Mouse (Mus musculus) MEL (cell line): ENCODE results near the gene Hic1. TPM values are rescaled to one million over a fixed set of nuclear protein-coding genes. Genes with fewer than 3 reads are reported as not detected.

Experiments
- DNase-seq: peaks from one replicate; pipeline ENCODE4 v3.0.0; 2011; ENCODE audit warnings: low read depth, low spot score
- H3K27ac ChIP-seq: 2 replicates; pipeline ENCODE4 v1.5.1; 2012; ENCODE audit warnings: low read depth, mild to moderate bottlenecking, control low read depth, low read length, moderate library complexity; ENCODE audit not compliant: control insufficient read depth
- H3K27me3 ChIP-seq, 2 experiments: fragments of 150-350 bp in 1 of 2; sonication (generic) in 1 of 2; 2 replicates each; pipeline ENCODE4 v1.6.1; 2012; ENCODE audit warnings: low read length in 2 of 2, mild to moderate bottlenecking in 2 of 2, improper control_type of control experiment in 1 of 2, moderate library complexity in 1 of 2; ENCODE audit not compliant: insufficient read depth in 2 of 2, control insufficient read depth in 1 of 2
- H3K36me3 ChIP-seq, 2 experiments: 2 replicates each; pipeline ENCODE4 v1.6.1; 2012 to 2014; ENCODE audit warnings: low read length in 2 of 2, improper control_type of control experiment in 1 of 2, inconsistent platforms in 1 of 2, mild to moderate bottlenecking in 1 of 2; ENCODE audit not compliant: insufficient read depth in 2 of 2, control insufficient read depth in 1 of 2
- H3K4me1 ChIP-seq, 2 experiments: fragments of 150-350 bp in 1 of 2; sonication (generic) in 1 of 2; 2 replicates each; pipeline ENCODE4 v1.6.1; 2012; ENCODE audit warnings: low read length in 2 of 2, improper control_type of control experiment in 1 of 2, mild to moderate bottlenecking in 1 of 2; ENCODE audit not compliant: insufficient read depth in 2 of 2, control insufficient read depth in 1 of 2
- H3K4me3 ChIP-seq, 2 experiments: fragments of 150-350 bp in 1 of 2; sonication (generic) in 1 of 2; 2 replicates each; pipeline ENCODE4 v1.5.1; 2012; ENCODE audit warnings: low read depth in 2 of 2, low read length in 2 of 2, mild to moderate bottlenecking in 2 of 2, moderate library complexity in 2 of 2, control low read depth in 1 of 2, improper control_type of control experiment in 1 of 2; ENCODE audit not compliant: control insufficient read depth in 1 of 2, insufficient read depth in 1 of 2
- H3K79me2 ChIP-seq: 2 replicates; pipeline ENCODE4 v1.6.1; 2012; ENCODE audit warnings: mild to moderate bottlenecking, low read length, moderate library complexity; ENCODE audit not compliant: control insufficient read depth, poor library complexity, insufficient read depth
- H3K9ac ChIP-seq: 2 replicates; pipeline ENCODE4 v1.6.1; 2012; ENCODE audit warnings: low read depth, mild to moderate bottlenecking, control low read depth, low read length, moderate library complexity; ENCODE audit not compliant: control insufficient read depth, poor library complexity, severe bottlenecking
- H3K9me3 ChIP-seq: fragments of 150-350 bp; sonication (generic); replicated peaks from 2 replicates; pipeline ENCODE4 v1.6.1; 2012; ENCODE audit warnings: mild to moderate bottlenecking, low read length, improper control_type of control experiment, moderate library complexity; ENCODE audit not compliant: insufficient read depth
- CHD1 ChIP-seq: IDR thresholded peaks from 2 replicates; pipeline ENCODE4 v1.6.1; 2012; ENCODE audit warnings: low read depth, mild to moderate bottlenecking, inconsistent platforms, low read length, improper control_type of control experiment
- E2F4 ChIP-seq: IDR thresholded peaks from 2 replicates; pipeline ENCODE4 v1.6.1; 2011; ENCODE audit warnings: low read depth, low read length, improper control_type of control experiment, borderline replicate concordance
- EP300 ChIP-seq, 2 experiments: IDR thresholded peaks; 2 replicates each; pipeline ENCODE4 v1.6.1; 2011; ENCODE audit warnings: improper control_type of control experiment in 2 of 2, low read length in 2 of 2, low read depth in 1 of 2, mild to moderate bottlenecking in 1 of 2
- GATA1 ChIP-seq: IDR thresholded peaks from 2 replicates; pipeline ENCODE4 v1.6.1; 2011; ENCODE audit warnings: low read depth, low read length, improper control_type of control experiment
- MAFK ChIP-seq: IDR thresholded peaks from 2 replicates; pipeline ENCODE4 v1.6.1; 2011; ENCODE audit warnings: low read depth, mild to moderate bottlenecking, low read length, improper control_type of control experiment, borderline replicate concordance
- MXI1 ChIP-seq: IDR thresholded peaks from 2 replicates; pipeline ENCODE4 v1.6.1; 2011; ENCODE audit warnings: mild to moderate bottlenecking, low read depth, low read length, improper control_type of control experiment
- MYB ChIP-seq: IDR thresholded peaks from 2 replicates; pipeline ENCODE4 v1.6.1; 2011; ENCODE audit warnings: mild to moderate bottlenecking, low read depth, low read length, improper control_type of control experiment
- MYC ChIP-seq: IDR thresholded peaks from 2 replicates; pipeline ENCODE4 v1.6.1; 2011; ENCODE audit warnings: low read depth, mild to moderate bottlenecking, low read length, improper control_type of control experiment, moderate library complexity
- NELFE ChIP-seq: IDR thresholded peaks from 2 replicates; pipeline ENCODE4 v1.6.1; 2011; ENCODE audit warnings: low read depth, low read length, improper control_type of control experiment
- POLR2AphosphoS5 ChIP-seq: IDR thresholded peaks from 2 replicates; pipeline ENCODE4 v1.6.1; 2012; ENCODE audit warnings: low read depth, borderline replicate concordance, mild to moderate bottlenecking, inconsistent platforms, low read length, moderate library complexity, mixed read lengths
- TCF12 ChIP-seq: IDR thresholded peaks from 2 replicates; pipeline ENCODE4 v1.6.1; 2014; ENCODE audit warnings: low read depth, mild to moderate bottlenecking, inconsistent platforms, low read length, improper control_type of control experiment, moderate library complexity
- USF2 ChIP-seq, 2 experiments: IDR thresholded peaks; 2 replicates each; pipeline ENCODE4 v1.6.1; 2011 to 2012; ENCODE audit warnings: improper control_type of control experiment in 2 of 2, low read length in 2 of 2, borderline replicate concordance in 1 of 2, inconsistent platforms in 1 of 2, low read depth in 1 of 2, mild to moderate bottlenecking in 1 of 2; ENCODE audit not compliant: insufficient read depth in 1 of 2
- ZMIZ1 ChIP-seq: IDR thresholded peaks from 2 replicates; pipeline ENCODE4 v1.6.1; 2012; ENCODE audit warnings: low read depth, mild to moderate bottlenecking, inconsistent platforms, low read length, improper control_type of control experiment, moderate library complexity
- polyA plus RNA-seq, 2 experiments: library from polyadenylated mRNA; stranded (reverse) in 1 of 2; unstranded in 1 of 2; fragments of >175 nt in 1 of 2; fragments of >200 nt in 1 of 2; gene quantifications; 2 replicates each; pipeline versions ENCODE4 v1.2.1 to v1.2.4; 2012; ENCODE audit warnings: low replicate concordance in 2 of 2, low read depth in 1 of 2; ENCODE audit not compliant: insufficient read length in 2 of 2, insufficient read depth in 1 of 2, missing spikeins in 1 of 2
- total RNA-seq: library from RNA; depleted of rRNA; stranded (reverse); fragments of 300-350 nt; gene quantifications from 2 replicates; pipeline ENCODE4 v1.2.3, GENCODE M21; 2012

The Hic1 gene
- total and polyA plus RNA-seq, 3 experiments: 18.2 to 18.8 TPM; not detected in 1

GRCm38 (mm10) chr11:75158432-75158831 lies 10.9 kb downstream of the Hic1 start:
- no peak for TF ChIP-seq POLR2AphosphoS5
- Histone ChIP-seq H3K9me3 (no peaks in the 10 kb centered on the region), H3K36me3 (peaks cover 0 to 10% of the 10 kb centered on the region in 2 experiments; a peak in 2 of 4 replicates), H3K4me3 (no peak overlapping the region), H3K9ac (no peak overlapping the region), H3K27me3 (no peaks in the 10 kb centered on the region), H3K4me1 (peaks cover 5 to 12% of the 10 kb centered on the region in 2 experiments; a peak in 3 of 4 replicates), H3K27ac (no peak overlapping the region), H3K79me2 (no peaks in the 10 kb centered on the region)
- no peak for DNase-seq

- peaks cover 0 to 16% of the 10 kb centered on the region in 2 experiments; a peak in 2 of 4 replicates for H3K36me3 ChIP-seq
- H3K27ac ChIP-seq: no peak overlapping the region
- no peaks in the 10 kb centered on the region for H3K9me3 ChIP-seq
- no peak for TF ChIP-seq TCF12
- no peaks in the 10 kb centered on the region for H3K27me3 ChIP-seq
- no peaks in the 10 kb centered on the region for H3K79me2 ChIP-seq
- H3K9ac ChIP-seq: no peak overlapping the region
- H3K4me1 ChIP-seq: peaks cover 8 to 18% of the 10 kb centered on the region in 2 experiments
- H3K4me3 ChIP-seq: no peak overlapping the region
- no peak for DNase-seq
These were observed 11.4 kb downstream of the Hic1 start for GRCm38 (mm10) chr11:75157901-75158300.

GRCm38 (mm10) chr11:75157037-75157436 lies 12.3 kb downstream of the Hic1 start:
- H3K9ac ChIP-seq: no peak overlapping the region
- no peaks in the 10 kb centered on the region for H3K27me3 ChIP-seq
- H3K36me3 ChIP-seq: peaks cover 0 to 17% of the 10 kb centered on the region in 2 experiments; a peak in 2 of 4 replicates
- H3K9me3 ChIP-seq: no peaks in the 10 kb centered on the region
- H3K79me2 ChIP-seq: no peaks in the 10 kb centered on the region
- peaks cover 8 to 21% of the 10 kb centered on the region in 2 experiments for H3K4me1 ChIP-seq
- no peak overlapping the region for H3K27ac ChIP-seq
- DNase-seq: no peak
- TF ChIP-seq MAFK: no peak
- no peak for TF ChIP-seq GATA1
- TF ChIP-seq ZMIZ1: no peak
- no peak for TF ChIP-seq CHD1
- no peak for TF ChIP-seq MXI1
- TF ChIP-seq MYB: no peak
- TF ChIP-seq E2F4: no peak
- TF ChIP-seq USF2 (IDR thresholded peaks at IDR 0.05; ENCODE audit: borderline replicate concordance in 1 of 2, insufficient read depth in 1 of 2, low read depth in 1 of 2, low read length in 2 of 2): no peak
- no peak for TF ChIP-seq MYC
- TF ChIP-seq NELFE: no peak
- TF ChIP-seq EP300 (IDR thresholded peaks at IDR 0.05; ENCODE audit: low read depth in 1 of 2, low read length in 2 of 2): no peak
- H3K4me3 ChIP-seq: no peak overlapping the region
